Mouse (Mus musculus) liver, embryonic 11.5 days (tissue): Measurements from ENCODE around the gene Snd1. TPM values are rescaled to one million over a fixed set of nuclear protein-coding genes. Genes with fewer than 3 reads are reported as not detected.

Experiments used
- ATAC-seq: fragments of 200-750 bp; cut with Nextera tagmentation; replicated peaks from 2 replicates; pipeline ENCODE4 v1.8.0; 2017; ENCODE audit warnings: moderate number of reproducible peaks, mild to moderate bottlenecking, moderate TSS enrichment, moderate library complexity; ENCODE audit not compliant: low FRiP score
- DNase-seq: peaks from one replicate; pipeline ENCODE4 v3.0.0-alpha.2; 2017; ENCODE audit warnings: low spot score
- H3K27ac ChIP-seq: fragments of 300-500 bp; sonication (generic); 2 replicates; pipeline ENCODE4 v1.5.1; 2014; ENCODE audit warnings: mild to moderate bottlenecking, low read depth, low read length, control low read depth
- H3K27me3 ChIP-seq: fragments of 300-500 bp; sonication (generic); replicated peaks from 2 replicates; pipeline ENCODE4 v1.6.1; 2014; ENCODE audit warnings: low read length, mixed read lengths; ENCODE audit not compliant: control insufficient read depth, insufficient read depth
- H3K36me3 ChIP-seq: fragments of 300-500 bp; sonication (generic); 2 replicates; pipeline ENCODE4 v1.6.1; 2014; ENCODE audit warnings: mild to moderate bottlenecking, low read length, moderate library complexity, mixed read lengths; ENCODE audit not compliant: control insufficient read depth, insufficient read depth
- H3K4me1 ChIP-seq: fragments of 300-500 bp; sonication (generic); replicated peaks from 2 replicates; pipeline ENCODE4 v1.6.1; 2014; ENCODE audit warnings: low read length, mixed read lengths; ENCODE audit not compliant: control insufficient read depth, insufficient read depth
- H3K4me2 ChIP-seq: fragments of 300-500 bp; sonication (generic); 2 replicates; pipeline ENCODE4 v1.6.1; 2014; ENCODE audit warnings: mild to moderate bottlenecking, control low read depth, moderate library complexity
- H3K4me3 ChIP-seq: fragments of 300-500 bp; sonication (generic); 2 replicates; pipeline ENCODE4 v1.5.1; 2014; ENCODE audit warnings: low read depth, low read length, control low read depth
- H3K9ac ChIP-seq: fragments of 300-500 bp; sonication (generic); 2 replicates; pipeline ENCODE4 v1.6.1; 2014; ENCODE audit warnings: low read depth, low read length, control low read depth
- H3K9me3 ChIP-seq: fragments of 300-500 bp; sonication (generic); 2 replicates; pipeline ENCODE4 v1.6.1; 2016; ENCODE audit warnings: low read length, inconsistent platforms, mixed read lengths; ENCODE audit not compliant: control insufficient read depth
- WGBS: fragments of 180-500 bp; shearing (Covaris S2); extraction: QIAGEN DNeasy Blood & Tissue Kit; methylation state at CpG from one replicate; pipeline ENCODE4 v1.1.7; 2014; 5-methylcytosine and 5-hydroxymethylcytosine counted together
- polyA plus RNA-seq: library from polyadenylated mRNA; unstranded; fragments of >200 nt; fragmentation: Nextera tagmentation; extraction: Ambion mirVana; gene quantifications from 2 replicates; pipeline ENCODE4 v1.2.1, GENCODE M21; 2014

Snd1 gene
- polyA plus RNA-seq, 1 experiment from 2014 or later: 107 TPM

- 65% methylated on average over 2 of the region's 2 CpGs for WGBS
- Histone ChIP-seq H3K9me3 (no peaks in the 10 kb centered on the region), H3K36me3 (no peaks in the 10 kb centered on the region), H3K27me3 (no peaks in the 10 kb centered on the region), H3K4me1 (no peaks in the 10 kb centered on the region), H3K4me2 (no peak overlapping the region), H3K9ac (no peak overlapping the region), H3K27ac (no peak overlapping the region), H3K4me3 (no peak overlapping the region)
- DNase-seq: no peak
- ATAC-seq: no peak
Measured at GRCm38 (mm10) chr6:28867516-28868251, 392.7 kb downstream of the Snd1 start.

GRCm38 (mm10) chr6:28871725-28872420, 396.9 kb downstream of the Snd1 start:
- ATAC-seq (no peak), DNase-seq (no peak)
- no peak overlapping the region for H3K4me2 ChIP-seq
- no peaks in the 10 kb centered on the region for H3K4me1 ChIP-seq
- 66% methylated on average over 5 of the region's 5 CpGs for WGBS
- no peak overlapping the region for H3K9ac ChIP-seq
- H3K9me3 ChIP-seq: no peaks in the 10 kb centered on the region
- H3K27ac ChIP-seq: no peak overlapping the region
- no peaks in the 10 kb centered on the region for H3K27me3 ChIP-seq
- H3K36me3 ChIP-seq: no peaks in the 10 kb centered on the region; the same call in 1 of the 2 replicates
- no peak overlapping the region for H3K4me3 ChIP-seq

- H3K9me3 ChIP-seq: no peaks in the 10 kb centered on the region
- DNase-seq: no peak
- no peak overlapping the region for H3K4me3 ChIP-seq
- H3K36me3 ChIP-seq: no peaks in the 10 kb centered on the region; the same call in 1 of the 2 replicates
- H3K9ac ChIP-seq: no peak overlapping the region
- H3K27ac ChIP-seq: no peak overlapping the region
- no peaks in the 10 kb centered on the region for H3K4me1 ChIP-seq
- H3K4me2 ChIP-seq: no peak overlapping the region
- H3K27me3 ChIP-seq: no peaks in the 10 kb centered on the region
- 86% methylated on average over 3 of the region's 3 CpGs for WGBS
- ATAC-seq: no peak
Measured at GRCm38 (mm10) chr6:28872421-28872795, 397.5 kb downstream of the Snd1 start.

GRCm38 (mm10) chr6:28874053-28874452, 399.1 kb downstream of the Snd1 start:
- Histone ChIP-seq H3K4me1 (no peaks in the 10 kb centered on the region), H3K9me3 (no peaks in the 10 kb centered on the region), H3K27me3 (no peaks in the 10 kb centered on the region), H3K27ac (no peak overlapping the region), H3K4me2 (no peak overlapping the region), H3K4me3 (no peak overlapping the region), H3K9ac (no peak overlapping the region), H3K36me3 (no peaks in the 10 kb centered on the region; the same call in 1 of the 2 replicates)
- 90% methylated on average over 11 of the region's 11 CpGs for WGBS
- no peak for DNase-seq
- ATAC-seq: no peak

GRCm38 (mm10) chr6:28874759-28875158, 399.8 kb downstream of the Snd1 start:
- ATAC-seq (no peak), DNase-seq (no peak)
- 91% methylated on average over 5 of the region's 5 CpGs for WGBS
- Histone ChIP-seq H3K9ac (no peak overlapping the region), H3K9me3 (no peaks in the 10 kb centered on the region), H3K4me1 (no peaks in the 10 kb centered on the region), H3K4me2 (no peak overlapping the region), H3K36me3 (no peaks in the 10 kb centered on the region; the same call in 1 of the 2 replicates), H3K27ac (no peak overlapping the region), H3K4me3 (no peak overlapping the region), H3K27me3 (no peaks in the 10 kb centered on the region)

- Histone ChIP-seq H3K27me3 (no peaks in the 10 kb centered on the region), H3K9me3 (no peaks in the 10 kb centered on the region), H3K27ac (no peak overlapping the region), H3K4me3 (no peak overlapping the region), H3K4me2 (no peak overlapping the region), H3K9ac (no peak overlapping the region), H3K4me1 (no peaks in the 10 kb centered on the region), H3K36me3 (peaks cover 3% of the 10 kb centered on the region; the same call in 1 of the 2 replicates)
- 86% methylated on average over 1 of the region's 1 CpGs for WGBS
- ATAC-seq: no peak
- DNase-seq: no peak
Measured at GRCm38 (mm10) chr6:28875333-28875732, 400.4 kb downstream of the Snd1 start.

GRCm38 (mm10) chr6:28876492-28876891, 401.6 kb downstream of the Snd1 start:
- no peaks in the 10 kb centered on the region for H3K9me3 ChIP-seq
- H3K4me3 ChIP-seq: no peak overlapping the region
- no peak overlapping the region for H3K4me2 ChIP-seq
- no peak overlapping the region for H3K27ac ChIP-seq
- no peaks in the 10 kb centered on the region; the same call in 1 of the 2 replicates for H3K4me1 ChIP-seq
- DNase-seq (no peak), ATAC-seq (no peak)
- WGBS: 72% methylated on average over 3 of the region's 3 CpGs
- H3K36me3 ChIP-seq: peaks cover 4% of the 10 kb centered on the region; the same call in 1 of the 2 replicates
- no peaks in the 10 kb centered on the region for H3K27me3 ChIP-seq
- H3K9ac ChIP-seq: no peak overlapping the region

GRCm38 (mm10) chr6:28877945-28878666, 403.2 kb downstream of the Snd1 start:
- no peak overlapping the region for H3K4me2 ChIP-seq
- H3K27ac ChIP-seq: no peak overlapping the region
- no peak for ATAC-seq
- H3K9ac ChIP-seq: no peak overlapping the region
- no peaks in the 10 kb centered on the region for H3K27me3 ChIP-seq
- no peaks in the 10 kb centered on the region; the same call in 1 of the 2 replicates for H3K4me1 ChIP-seq
- DNase-seq: no peak
- no peak overlapping the region for H3K4me3 ChIP-seq
- peaks cover 5% of the 10 kb centered on the region; the same call in 1 of the 2 replicates for H3K36me3 ChIP-seq
- 30% methylated on average over 7 of the region's 7 CpGs for WGBS
- H3K9me3 ChIP-seq: no peaks in the 10 kb centered on the region
